Mouse (Mus musculus) gastrocnemius, postnatal 36 days (tissue): ENCODE measurements at regions not wholly inside any gene's neighbourhood (a gene's known extent, or its start where the extent isn't known, plus 50 kb on each side); places are given as distances from the start of the nearest gene placed in this dataset.

ENCODE experiments used
- DNase-seq, 2 experiments: peaks; one replicate each; pipeline ENCODE4 v3.0.0; 2022
- intact Hi-C: fragments of 180-260 bp; cut with DNase I; formaldehyde crosslinking; loops from one replicate; pipeline ENCODE4 v1.15.1; 2025

- DNase-seq: no peak
- intact Hi-C loops: no loop called here
Measured at GRCm38 (mm10) chr3:9137131-9137874, 472.6 kb downstream of the Zfp704 start.

GRCm38 (mm10) chr3:9133991-9134390 lies 475.9 kb downstream of the Zfp704 start:
- no peak for DNase-seq
- intact Hi-C loops: no loop called here

- DNase-seq: no peak
- intact Hi-C loops: no loop called here
Measured at GRCm38 (mm10) chr3:9132104-9132751, 477.7 kb downstream of the Zfp704 start.

- intact Hi-C loops: no loop called here
Measured at GRCm38 (mm10) chr3:9131366-9131765, 478.5 kb downstream of the Zfp704 start.

GRCm38 (mm10) chr3:9128407-9128806 lies 481.5 kb downstream of the Zfp704 start:
- intact Hi-C loops: no loop called here
- DNase-seq: no peak

More at GRCm38 (mm10) chr3:9131366-9131765, 478.5 kb downstream of the Zfp704 start:
- no peak for DNase-seq

GRCm38 (mm10) chr3:9123079-9123478 lies 486.8 kb downstream of the Zfp704 start:
- intact Hi-C loops: no loop called here
- DNase-seq: peak in 1 of 2 experiments; percentile 23

GRCm38 (mm10) chr3:9117913-9118312 lies 492.0 kb downstream of the Zfp704 start:
- intact Hi-C loops: no loop called here
- no peak for DNase-seq

- no peak for DNase-seq
- intact Hi-C loops: no loop called here
Measured at GRCm38 (mm10) chr3:9113410-9113809, 496.5 kb downstream of the Zfp704 start.

- DNase-seq: no peak
- intact Hi-C loops: no loop called here
Measured at GRCm38 (mm10) chr3:9110741-9111140, 499.1 kb downstream of the Zfp704 start.

GRCm38 (mm10) chr3:9109991-9110390 lies 499.9 kb downstream of the Zfp704 start:
- DNase-seq: no peak

GRCm38 (mm10) chr3:9109485-9109884 lies 500.4 kb downstream of the Zfp704 start:
- DNase-seq: no peak
- intact Hi-C loops: no loop called here

More at GRCm38 (mm10) chr3:9109991-9110390, 499.9 kb downstream of the Zfp704 start:
- intact Hi-C loops: no loop called here

- DNase-seq: no peak
- intact Hi-C loops: no loop called here
Measured at GRCm38 (mm10) chr3:9107766-9108410, 502.0 kb downstream of the Zfp704 start.

GRCm38 (mm10) chr3:9105191-9105926 lies 504.5 kb downstream of the Zfp704 start:
- intact Hi-C loops: no loop called here
- no peak for DNase-seq

- intact Hi-C loops: no loop called here
- DNase-seq: no peak
Measured at GRCm38 (mm10) chr3:9103456-9103855, 506.4 kb downstream of the Zfp704 start.

GRCm38 (mm10) chr3:9101240-9101639 lies 508.6 kb downstream of the Zfp704 start:
- no peak for DNase-seq
- intact Hi-C loops: no loop called here

- no peak for DNase-seq
- intact Hi-C loops: no loop called here
Measured at GRCm38 (mm10) chr3:9100761-9101160, 509.1 kb downstream of the Zfp704 start.

- intact Hi-C loops: no loop called here
- no peak for DNase-seq
Measured at GRCm38 (mm10) chr3:9098441-9098840, 511.4 kb downstream of the Zfp704 start.

GRCm38 (mm10) chr3:9084134-9084533 lies 525.8 kb downstream of the Zfp704 start:
- intact Hi-C loops: loop anchor here (10.0 kb wide), 1 partner anchor 261 kb away; no protein-coding TSS in a partner anchor
- DNase-seq: no peak

GRCm38 (mm10) chr3:9082061-9082460 lies 527.8 kb downstream of the Zfp704 start:
- no peak for DNase-seq
- intact Hi-C loops: loop anchor here (10.0 kb wide), 1 partner anchor 263 kb away; no protein-coding TSS in a partner anchor

GRCm38 (mm10) chr3:9078201-9078600 lies 531.7 kb downstream of the Zfp704 start:
- intact Hi-C loops: loop anchor here (5.0 kb wide), 3 partner anchors 319 to 629 kb away; no protein-coding TSS in a partner anchor
- no peak for DNase-seq

- DNase-seq: peak; percentile 12 to 24
- intact Hi-C loops: loop anchor here (5.0 kb wide), 3 partner anchors 321 to 631 kb away; no protein-coding TSS in a partner anchor
Measured at GRCm38 (mm10) chr3:9076696-9077095, 533.2 kb downstream of the Zfp704 start.
